Mouse (Mus musculus): ENCODE data around the gene Shisa9. TPM values are rescaled to one million over a fixed set of nuclear protein-coding genes. Genes with fewer than 3 reads are reported as not detected.
A peak's percentile ranks its signal among the peaks of the same experiment; 100 is the strongest.

The Shisa9 gene
- total RNA-seq, 4 experiments from 2014 or later = 47.3 to 55.1 (median 48.7) TPM

DNA sequence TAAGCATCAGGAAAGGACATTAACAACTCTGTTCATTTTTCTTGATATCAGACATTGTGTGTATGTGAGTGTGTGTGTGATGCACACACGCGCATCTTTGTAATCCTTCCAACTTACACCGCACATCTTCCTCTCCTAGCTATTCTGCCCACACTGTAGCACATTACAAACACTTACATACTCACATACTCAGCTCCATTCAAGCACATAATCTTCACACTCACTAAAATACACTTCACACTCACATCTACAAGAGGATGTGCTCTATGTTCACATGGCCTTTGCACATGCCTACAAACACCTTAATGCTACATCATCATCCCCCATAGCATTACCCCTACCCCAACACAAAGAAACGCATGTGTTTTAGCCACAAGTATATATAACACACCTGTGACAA is 212.9 kb downstream of the Shisa9 start:
- DNase-seq (ENCODE audit: low spot score in 2 of 2) = no peak

DNA sequence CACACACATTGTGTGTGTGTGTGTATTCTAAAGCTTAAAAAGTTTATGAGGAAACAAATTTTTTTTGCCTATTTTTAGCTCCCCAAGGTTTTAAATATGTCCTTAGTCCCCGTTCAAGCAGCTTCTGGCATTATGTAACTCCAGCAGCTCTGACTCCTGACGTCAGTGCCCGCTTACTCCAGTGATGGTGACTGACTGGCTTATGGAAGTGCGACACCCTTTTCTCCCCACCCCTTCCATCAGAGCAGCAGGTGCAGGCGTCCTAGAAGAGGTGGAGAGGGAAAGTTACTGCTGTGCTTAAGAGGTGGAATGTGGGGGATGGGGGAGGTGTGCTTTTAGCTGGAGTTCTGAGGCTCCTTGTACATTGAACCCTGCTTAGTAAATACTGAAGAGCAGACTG is 213.7 kb downstream of the Shisa9 start:
- DNase-seq (ENCODE audit: low spot score in 2 of 2) = peak; percentile 26 to 36

DNA sequence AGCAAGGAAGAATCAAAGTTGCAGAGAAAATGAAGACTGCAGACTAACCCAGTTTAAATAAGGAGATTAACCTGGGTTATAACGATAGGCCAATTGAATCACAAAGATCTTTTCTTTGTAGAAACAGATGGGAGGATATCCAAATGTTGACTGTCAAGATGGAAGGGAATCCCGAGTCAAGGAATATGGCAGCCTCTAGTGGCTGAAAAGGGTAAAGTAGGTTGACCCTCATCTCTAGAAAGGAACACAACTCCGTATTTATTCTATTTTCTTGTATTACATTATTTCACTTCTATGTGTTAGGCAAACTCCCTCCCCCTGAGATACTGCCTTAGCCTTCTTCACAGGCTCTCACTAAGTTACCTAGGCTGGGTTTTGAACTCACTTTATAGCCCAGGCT is 217.3 kb downstream of the Shisa9 start:
- no peak for DNase-seq (ENCODE audit: low spot score in 2 of 2)

DNA sequence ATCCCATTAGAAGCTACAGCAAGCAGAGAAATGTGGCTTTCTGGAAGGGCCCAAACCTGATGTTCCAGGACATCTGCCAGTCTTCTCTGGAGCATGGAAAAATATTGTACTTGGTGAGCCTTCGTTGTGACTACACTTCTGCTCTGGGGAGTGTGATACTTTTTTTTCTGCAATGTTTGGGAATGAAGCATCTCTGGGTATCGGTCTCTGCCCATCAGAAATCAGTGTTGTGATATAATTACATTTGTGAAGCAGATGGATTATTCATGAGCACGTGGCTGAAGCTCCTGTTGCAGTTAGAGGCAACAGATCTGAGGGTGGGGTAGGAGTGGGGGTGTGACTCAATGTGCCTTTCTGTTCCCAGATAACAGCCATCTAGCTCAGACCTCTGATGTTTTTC is 218.2 kb downstream of the Shisa9 start:
- DNase-seq (ENCODE audit: low spot score in 2 of 2) = peak; percentile 60 to 75

DNA sequence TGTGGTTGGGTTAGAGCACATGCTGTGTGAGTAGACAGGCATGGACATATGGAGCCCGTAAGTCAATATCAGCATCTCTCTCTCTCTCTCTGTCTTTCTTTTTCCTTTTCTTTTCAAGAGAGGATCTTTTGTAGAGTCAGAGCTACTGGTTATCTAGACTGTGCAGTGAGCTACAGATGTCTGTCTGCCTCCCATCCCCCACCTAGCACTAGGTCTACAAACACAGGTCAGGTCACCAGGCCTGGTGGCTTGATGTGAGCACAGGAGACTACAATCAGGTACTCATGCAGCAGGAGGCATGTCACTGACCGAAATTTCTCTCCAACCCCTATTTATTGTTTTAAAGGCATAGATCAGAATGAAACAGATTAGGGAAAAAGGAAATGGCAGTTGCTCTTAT is 219.1 kb downstream of the Shisa9 start:
- no peak for DNase-seq (ENCODE audit: low spot score in 2 of 2)

DNA sequence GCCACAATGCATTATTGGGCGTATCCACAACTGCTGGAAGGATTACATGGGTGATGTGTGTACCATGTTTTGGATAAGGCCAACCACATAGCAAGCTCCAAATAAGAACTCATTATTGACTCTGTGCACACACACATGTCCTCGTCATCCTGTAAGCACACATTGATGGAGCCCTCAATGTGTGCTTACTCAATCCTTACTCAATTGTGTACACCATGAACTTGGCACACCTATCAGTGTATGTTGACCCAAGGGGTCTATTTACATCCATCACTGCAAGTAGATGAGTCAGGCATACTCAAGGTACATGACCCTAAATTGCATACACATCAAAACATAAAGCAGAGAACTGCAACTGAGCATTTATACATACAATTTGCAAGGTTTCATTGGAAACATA is 220.5 kb downstream of the Shisa9 start:
- no peak for DNase-seq (ENCODE audit: low spot score in 2 of 2)

DNA sequence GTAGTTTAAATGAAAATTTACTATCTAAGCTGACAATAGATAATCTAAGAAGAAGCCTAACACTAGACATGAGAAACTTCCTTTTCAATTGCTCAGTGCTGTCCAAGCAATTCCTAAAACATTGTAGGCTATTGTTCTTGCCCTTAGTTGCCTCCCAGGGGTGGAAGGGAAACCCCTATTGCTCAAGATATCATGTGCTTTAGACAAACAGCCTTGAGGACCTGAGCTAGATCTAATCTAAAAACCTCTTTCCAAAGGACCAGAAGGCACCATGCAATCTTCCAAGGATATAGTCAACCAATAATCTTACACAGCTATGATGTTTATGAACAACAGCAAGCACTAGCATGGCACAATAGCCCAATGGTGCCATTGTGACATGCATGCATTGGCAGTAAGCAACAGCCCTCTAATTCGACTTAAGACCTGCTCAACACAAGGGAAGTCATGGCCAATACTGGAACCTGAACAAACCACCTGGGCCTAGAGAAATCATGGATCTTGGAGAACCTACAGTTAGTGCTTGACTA is 222.6 kb downstream of the Shisa9 start:
- DNase-seq (ENCODE audit: low spot score in 2 of 2) = no peak

DNA sequence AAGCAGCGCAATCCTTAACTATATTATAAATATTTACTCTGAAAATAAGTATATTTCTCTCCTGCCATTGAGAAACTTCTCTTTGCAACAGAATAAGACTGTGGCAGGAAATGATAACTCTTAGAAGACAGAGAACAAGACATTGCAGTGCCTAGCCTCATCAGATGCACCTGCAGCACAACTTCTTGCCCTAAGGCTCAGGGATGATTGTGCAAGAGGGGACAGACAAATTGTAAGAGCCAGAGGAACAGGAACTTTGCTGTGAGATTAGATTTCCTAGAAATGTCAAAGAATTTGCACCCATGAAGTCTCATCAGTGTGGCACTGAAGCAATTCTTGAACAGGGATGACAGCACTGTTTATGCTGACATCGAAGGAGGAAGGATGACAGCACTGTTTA is 223.0 kb downstream of the Shisa9 start:
- no peak for DNase-seq (ENCODE audit: low spot score in 2 of 2)

DNA sequence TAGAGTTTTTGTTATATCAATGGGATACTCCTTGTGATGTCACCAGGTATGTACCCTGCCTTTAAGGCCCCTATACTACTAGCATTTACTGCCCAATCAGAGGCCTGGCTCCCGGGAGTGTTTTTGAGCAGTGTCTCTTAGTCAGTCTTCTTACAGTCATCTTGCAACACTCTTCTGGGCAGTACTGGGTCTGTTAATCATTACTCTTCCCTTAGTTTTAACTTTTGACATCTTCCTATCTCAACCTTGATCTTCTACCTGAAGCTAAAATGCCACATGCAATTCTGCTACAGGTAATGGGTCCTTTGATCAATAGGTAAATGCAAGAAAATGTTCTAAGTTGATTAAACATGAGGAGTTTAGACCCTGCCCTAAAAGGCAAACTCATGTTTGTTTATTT is 225.4 kb downstream of the Shisa9 start:
- DNase-seq (ENCODE audit: low spot score in 2 of 2) = no peak

DNA sequence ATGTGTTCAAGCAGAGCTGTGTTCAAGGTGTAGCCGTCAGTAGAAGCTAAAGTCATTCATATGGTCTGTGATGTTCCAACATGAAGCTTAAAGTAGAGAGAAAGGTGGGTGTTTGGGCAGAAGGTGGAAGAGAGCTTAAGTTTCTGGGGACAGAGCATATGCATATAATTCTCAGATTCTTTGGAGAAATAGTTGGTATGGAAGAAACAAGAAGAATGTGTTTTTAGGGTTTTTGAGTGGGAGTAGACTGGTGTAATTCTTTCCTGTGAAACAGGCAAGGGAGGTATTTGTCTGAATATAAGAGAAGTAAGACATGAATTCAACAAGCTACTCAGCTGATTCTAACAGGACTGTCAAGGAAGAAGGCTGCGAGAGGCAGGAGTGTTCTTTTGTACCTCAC is 225.9 kb downstream of the Shisa9 start:
- DNase-seq (ENCODE audit: low spot score in 2 of 2) = no peak

DNA sequence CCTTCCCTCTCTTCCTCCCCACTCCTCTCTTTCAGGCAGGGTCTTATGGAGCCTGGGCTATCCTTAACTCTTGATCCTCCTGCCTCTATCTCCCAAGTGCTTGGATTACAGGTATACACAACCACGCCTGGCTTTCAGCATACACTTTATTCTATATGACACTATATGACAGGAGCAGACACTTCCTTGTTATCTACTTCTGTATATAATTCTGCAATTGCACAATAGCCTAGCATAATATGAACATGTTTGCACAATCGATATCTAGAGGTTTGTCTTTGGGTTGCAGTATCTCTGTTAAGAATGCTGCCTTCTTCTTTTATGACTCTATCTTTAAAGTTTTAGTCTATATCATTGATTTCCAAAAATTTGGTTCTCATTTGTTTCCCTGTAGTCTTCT is 230.1 kb downstream of the Shisa9 start:
- no peak for DNase-seq (ENCODE audit: low spot score in 2 of 2)

DNA sequence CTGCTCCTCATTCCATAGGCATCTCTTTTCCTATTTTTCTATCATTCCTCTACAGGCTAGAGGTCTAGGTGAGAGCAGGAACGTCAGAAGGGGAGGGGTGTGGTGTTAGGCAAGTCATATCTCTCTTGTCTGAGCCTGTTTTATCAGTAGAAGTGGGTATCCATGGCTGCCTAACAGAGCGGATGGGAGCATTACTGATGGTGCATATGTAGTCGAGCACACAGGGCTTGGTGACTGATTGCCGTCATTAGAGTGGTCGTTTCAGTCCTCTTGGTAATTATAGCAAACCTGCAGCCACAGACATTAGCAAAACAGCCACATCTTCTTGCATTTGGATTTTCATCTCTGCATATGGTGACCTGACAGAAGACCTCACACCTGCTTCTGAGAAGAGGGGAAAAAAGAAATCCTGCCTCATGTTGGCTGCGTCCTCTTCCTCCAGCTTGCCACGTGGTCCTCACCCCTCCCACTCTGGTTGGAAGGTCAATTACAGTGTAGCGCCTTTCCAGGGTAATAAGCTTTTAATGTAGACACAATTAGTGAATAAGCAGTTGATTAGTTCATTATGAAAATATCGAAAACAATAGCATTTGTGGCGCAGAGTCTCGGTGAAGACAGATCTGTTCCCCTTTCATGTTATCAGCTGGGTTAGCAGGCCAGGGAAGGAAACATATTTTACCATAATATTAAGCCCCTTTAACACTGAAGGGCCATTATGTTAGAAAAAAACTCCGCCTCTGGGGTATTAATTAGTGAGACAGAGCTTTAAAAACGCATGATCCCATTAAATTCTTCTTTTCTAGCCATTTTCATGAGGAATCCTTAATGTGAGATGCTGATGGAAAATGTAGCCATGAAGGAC is 233.6 kb downstream of the Shisa9 start:
- DNase-seq (ENCODE audit: low spot score in 2 of 2) = no peak

DNA sequence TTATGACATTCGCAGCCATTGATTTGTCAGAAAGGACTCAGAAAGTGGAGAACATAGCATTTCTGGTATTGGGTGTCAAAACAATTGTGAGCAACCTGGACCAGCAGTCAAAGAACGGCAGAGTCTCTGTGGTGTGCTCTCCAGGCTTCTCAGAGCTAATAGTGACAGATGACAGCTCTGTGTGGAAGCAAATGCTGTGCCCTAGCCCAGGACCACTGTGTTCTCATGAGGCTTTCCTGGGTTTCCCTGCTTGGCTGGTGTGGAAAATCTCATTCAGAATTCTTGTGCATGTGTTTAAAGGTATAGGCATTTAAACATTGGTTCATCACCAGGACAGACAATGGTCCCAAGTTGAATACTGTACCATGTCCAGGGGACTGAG is 234.2 kb downstream of the Shisa9 start:
- no peak for DNase-seq (ENCODE audit: low spot score in 2 of 2)

DNA sequence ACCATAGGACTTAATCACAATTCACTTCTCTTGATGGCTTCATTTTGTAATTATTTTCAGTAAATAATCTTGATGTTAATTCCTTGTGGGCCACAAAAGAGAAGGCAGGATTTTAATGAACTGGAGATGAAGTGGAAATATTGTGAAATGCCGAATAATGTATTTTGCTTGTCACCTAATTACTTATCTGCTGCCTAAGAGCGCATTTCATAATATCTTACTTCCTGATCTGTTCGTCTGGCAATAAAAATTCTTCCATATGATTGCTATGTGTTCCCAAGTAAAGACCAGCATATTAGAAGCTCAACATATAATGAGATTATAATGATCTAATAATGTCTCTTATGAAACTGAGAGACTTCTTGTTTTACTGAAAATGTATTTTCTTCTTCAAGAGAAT is 235.9 kb downstream of the Shisa9 start:
- no peak for DNase-seq (ENCODE audit: low spot score in 2 of 2)

DNA sequence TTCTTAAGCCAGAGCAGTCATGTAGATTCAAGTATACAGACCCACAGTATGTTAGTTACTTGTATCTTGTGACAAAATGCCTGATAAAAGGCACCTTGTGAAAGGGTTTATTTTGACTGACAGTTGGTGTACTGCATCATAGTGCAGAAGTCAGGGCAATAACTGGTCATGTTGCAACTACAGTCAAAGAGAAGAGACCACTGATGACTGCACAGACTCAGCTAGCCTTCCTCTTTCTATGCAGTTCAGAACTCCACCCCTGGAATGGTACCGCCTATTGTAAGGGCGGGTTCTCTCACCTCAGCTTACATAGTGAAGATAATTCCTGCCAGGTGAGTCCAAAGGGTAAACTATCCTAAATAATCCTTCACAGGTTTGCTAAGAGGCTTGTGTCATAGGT is 239.6 kb downstream of the Shisa9 start:
- no peak for DNase-seq (ENCODE audit: low spot score in 2 of 2)

DNA sequence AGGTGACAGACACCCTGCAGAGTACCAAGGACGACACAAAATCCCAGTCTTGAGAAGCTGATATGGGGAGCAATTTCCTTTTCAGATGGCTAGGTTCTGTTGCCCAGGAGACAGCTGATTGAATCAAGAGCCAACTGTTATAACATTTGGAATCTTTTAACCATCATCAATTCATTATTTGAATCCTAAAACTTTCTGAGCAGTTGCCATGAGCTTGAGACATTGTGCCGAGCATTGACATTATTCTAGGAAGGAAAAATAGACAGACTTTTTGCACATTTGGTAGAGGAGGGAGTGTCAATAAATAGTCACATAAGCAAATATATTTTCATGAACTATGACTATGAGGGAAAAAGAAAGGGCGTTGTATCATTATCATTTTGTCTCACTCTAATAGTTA is 243.0 kb downstream of the Shisa9 start:
- no peak for DNase-seq (ENCODE audit: low spot score in 2 of 2)

DNA sequence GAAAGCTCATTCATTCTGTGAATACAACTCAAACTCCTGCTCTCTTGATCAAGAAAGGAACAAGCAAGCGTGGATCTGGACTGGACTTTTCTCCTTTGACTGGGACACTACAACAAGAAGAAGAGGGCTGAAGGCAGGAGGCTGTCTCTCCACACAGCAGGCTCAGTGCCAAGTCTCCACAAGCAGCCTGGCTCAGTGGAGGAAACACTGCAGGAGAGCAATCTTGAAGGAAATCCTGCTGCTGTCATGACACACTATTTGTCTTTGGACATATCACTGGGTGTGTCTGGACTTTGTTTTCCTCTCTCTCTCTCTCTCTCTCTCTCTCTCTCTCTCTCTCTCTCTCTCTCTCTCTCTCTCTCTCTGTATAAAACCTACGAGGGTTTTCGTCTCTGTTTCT is 249.4 kb downstream of the Shisa9 start:
- DNase-seq (ENCODE audit: low spot score in 2 of 2) = no peak

DNA sequence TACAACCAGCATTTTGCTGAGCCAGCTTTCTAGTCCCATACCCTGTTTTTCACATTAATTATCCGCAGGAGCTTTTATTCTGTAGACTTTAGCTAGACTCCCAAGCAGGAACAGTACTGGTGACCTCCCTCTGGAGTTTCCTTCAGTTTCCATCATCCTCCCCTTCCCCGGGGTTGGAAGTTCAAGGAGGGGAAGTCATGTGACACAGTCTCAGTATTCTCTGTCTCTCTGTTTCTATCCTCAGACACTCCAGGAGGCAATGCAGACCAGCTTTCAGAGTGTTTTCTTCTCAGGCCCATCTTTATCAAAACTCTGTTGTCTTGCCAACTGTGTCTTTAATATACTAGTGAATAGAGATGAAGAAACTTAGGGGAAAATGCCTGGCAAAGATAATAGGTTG is 250.4 kb downstream of the Shisa9 start:
- DNase-seq (ENCODE audit: low spot score in 2 of 2) = no peak

DNA sequence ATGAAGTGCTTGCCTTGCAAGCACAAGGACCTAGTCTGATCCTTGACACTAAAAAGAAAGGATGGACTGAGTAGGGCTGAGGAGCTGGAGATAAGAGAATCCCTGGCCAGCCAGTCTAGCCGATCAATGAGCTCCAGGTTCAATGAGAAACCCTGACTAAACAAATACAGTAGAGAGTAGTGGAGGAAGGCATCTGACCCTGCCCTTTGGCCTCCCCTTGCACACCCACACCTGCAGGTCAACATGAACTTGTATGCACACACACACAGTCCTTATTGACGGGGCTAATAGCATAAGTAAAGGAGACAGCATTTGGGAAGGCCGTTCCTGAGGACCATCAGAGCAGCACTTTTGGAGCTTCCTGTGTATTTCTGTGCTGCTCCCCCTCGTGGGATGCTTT is 254.7 kb downstream of the Shisa9 start:
- DNase-seq (ENCODE audit: low spot score in 2 of 2) = no peak

DNA sequence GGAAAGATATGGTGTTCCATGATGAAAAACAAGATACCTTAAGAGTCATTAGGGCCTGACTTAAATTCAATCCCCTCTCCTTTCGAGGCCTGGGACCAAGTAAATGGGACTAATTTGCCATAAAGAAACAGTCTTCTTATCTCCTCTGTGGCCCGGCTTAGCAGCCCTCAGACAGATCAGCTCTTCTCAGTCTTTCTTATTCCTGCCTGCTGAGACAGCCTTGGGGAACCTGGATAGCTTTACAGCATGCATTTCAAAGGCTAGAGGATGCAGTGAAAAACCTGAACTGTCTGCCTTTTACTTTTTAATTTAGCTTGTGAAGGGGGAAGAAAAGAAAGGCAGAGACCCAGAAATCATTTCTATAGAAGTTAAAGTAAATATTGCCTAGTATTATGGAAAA is 275.4 kb downstream of the Shisa9 start:
- no peak for DNase-seq (ENCODE audit: low spot score in 2 of 2)

DNA sequence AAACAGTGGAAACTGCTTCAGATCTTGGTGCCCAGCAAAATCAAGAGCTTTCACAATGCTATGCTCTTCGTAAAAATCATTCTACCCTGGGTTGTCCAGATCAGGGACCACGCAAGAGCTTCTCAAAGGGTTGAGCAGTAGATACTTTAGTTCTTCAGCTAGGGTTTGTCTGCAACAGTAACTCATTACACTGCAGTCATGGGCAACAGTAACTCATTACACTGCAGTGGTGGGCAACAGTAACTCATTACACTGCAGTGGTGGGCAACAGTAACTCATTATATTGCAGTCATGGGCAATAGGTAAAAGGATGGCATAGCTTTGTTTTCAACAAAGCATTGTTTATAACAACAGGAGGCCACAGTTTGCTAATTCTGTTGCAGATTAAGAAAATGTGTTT is 281.9 kb downstream of the Shisa9 start:
- DNase-seq (ENCODE audit: low spot score in 2 of 2) = no peak

DNA sequence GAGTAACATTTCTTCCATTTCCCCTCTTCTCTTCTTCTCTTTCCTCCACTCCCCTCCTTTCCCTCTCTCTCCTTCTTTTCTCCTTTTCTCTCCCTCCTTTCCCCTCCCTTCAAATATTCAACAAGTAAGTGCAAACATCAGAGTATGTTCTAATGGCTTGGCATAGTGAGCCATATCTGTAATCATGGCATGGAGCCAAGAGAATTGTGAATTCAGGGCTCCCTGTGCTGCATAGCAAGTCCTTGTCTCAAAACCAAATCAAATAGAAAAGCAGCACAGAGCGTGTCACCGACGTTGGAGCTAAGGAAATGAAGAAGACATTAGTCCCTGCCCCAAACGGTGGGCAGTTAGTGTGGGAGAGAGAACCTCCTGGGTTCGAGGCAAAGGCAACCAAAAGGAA is 316.6 kb downstream of the Shisa9 start:
- DNase-seq (ENCODE audit: low spot score in 2 of 2) = no peak

DNA sequence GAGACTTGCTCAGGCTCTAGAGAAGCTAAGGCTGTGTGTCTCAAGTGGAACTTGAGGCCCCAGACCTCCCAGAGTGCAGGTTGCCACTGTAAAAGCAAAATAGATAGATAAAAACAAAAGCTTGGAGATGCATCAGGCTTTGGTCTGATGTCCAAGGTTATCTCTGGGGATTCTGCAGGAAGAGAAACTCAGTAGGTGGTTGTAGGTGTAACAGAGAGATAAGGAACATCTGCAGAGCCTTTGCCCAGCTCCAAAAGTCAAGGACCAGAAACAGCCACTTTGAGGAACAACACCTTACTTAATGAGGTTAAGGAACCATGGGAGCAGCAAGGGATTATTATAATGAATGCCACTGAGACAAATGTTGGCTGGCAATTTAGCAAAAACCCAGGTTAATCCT is 319.5 kb downstream of the Shisa9 start:
- DNase-seq (ENCODE audit: low spot score in 2 of 2) = no peak

All from layer of hippocampus, adult 8-10 months (tissue).